Mouse (Mus musculus): ENCODE measurements at regions not wholly inside any gene's neighbourhood (a gene's known extent, or its start where the extent isn't known, plus 50 kb on each side); places are given as distances from the start of the nearest gene placed in this dataset.

DNA sequence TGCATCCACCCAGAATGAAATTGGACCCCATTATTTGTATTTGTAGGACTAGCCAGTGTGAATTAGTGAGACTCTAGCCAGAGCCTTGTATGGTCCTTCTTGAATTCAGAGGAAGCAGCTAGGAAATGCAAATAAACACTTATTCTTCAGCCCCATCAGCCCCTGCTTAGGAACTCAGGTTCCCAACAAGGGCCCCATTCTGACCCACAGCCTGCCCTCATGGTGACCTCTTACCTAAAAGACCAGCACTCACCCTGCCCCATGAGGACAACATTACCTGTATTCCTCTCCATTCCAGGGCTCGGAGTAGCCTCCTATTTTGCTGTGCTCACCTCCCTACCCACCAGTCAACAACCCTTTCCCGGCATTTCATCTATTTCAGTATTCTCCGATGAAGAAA, 283.6 kb upstream of the Noct start:
- DNase-seq, result peak; percentile 74

- DNase-seq, result peak; percentile 52
Observed at GRCm38 (mm10) chr3:50953456-50953855, 270.8 kb upstream of the Noct start.

- DNase-seq, result peak; percentile 8
Observed at GRCm38 (mm10) chr3:50970386-50970785, 253.9 kb upstream of the Noct start.

- peak; percentile 45 for DNase-seq
Observed at GRCm38 (mm10) chr3:50973081-50973480, 251.2 kb upstream of the Noct start.

- DNase-seq, result no peak
Observed at GRCm38 (mm10) chr3:50976141-50976780, 248.0 kb upstream of the Noct start.

- peak; percentile 22 for DNase-seq
Observed at GRCm38 (mm10) chr3:50976818-50977217, 247.4 kb upstream of the Noct start.

DNA sequence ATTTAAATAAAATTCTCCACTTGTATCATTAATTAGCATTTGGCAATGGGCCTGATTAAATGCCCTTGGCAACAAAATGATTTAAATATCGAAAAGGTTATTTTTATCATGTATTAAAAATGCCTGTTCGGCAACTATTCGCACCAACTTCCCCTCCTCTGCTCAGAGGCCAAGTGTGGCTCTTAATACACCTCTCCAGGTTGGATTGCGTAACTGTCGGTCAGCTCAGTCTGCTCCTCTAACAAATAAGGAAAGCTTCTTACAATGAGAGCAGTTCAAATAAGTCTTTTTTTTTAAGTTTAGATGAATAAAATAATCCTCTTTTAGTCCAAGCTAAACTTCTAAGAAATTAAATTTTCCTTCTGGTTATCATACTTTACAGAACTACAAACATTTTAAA, 245.6 kb upstream of the Noct start:
- peak; percentile 24 for DNase-seq

GRCm38 (mm10) chr3:50979592-50979991, 244.7 kb upstream of the Noct start:
- DNase-seq, result peak; percentile 36

- DNase-seq, result peak; percentile 54
Observed at GRCm38 (mm10) chr3:50981751-50982150, 242.5 kb upstream of the Noct start.

- peak; percentile 64 for DNase-seq
Observed at GRCm38 (mm10) chr3:50982649-50983048, 241.6 kb upstream of the Noct start.

DNA sequence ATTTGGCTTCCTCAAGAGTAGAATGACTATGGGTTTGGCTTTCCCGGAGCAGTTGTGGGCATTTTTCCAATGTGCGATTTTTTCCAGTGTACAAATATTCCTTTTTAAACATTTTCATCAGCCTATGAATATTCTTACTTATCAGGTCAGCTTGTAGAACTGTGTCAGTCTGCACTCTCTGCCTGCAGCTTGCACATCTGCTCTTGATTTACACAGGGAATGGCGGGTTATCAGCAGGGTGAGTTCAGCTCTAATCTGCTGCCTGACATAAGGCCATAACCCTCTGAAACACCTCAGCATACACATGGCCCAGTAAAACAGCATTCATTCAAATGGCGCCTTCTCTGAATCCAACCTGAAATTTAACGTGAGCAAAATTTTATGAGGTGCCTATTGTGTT, 241.1 kb upstream of the Noct start:
- peak; percentile 74 for DNase-seq

- peak; percentile 78 for DNase-seq
Observed at GRCm38 (mm10) chr3:50983962-50984765, 240.1 kb upstream of the Noct start.

DNA sequence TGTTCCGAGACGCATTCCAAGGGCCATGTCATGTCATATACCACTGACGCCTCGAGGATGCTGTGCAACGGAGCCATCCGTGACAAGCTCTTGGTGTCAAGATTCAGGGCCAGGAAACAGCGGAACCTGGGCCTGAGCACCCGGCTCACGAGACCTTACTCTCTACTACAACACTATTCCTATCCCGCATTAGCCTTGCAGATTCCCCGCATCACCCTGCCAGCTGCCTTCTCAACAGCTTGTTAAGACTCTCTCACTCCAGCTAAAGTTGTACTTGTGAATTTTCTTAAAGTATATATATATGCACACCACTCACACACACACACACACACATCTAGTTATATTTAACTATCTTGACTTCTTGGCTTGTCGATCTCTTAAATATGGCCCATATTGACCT, 236.4 kb upstream of the Noct start:
- peak; percentile 74 for DNase-seq

DNA sequence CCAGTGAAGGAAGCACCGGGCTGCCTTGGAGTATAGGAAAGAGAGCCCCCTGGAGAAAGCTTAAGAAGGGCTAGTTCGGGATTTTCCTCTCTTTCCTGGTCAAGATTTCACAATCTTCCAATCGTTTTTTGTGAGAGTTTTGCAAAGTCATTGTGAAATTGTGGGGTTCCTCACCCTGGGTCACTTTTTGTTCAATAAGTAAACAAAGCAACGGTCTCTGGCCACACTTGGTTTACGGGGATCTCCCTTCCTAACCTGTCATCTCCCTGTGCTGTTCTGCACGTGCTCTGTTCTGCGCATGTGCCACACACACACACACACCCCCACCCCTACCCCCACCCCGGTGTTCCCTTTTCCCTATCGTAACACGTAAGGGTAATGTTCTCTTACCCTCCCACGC, 233.4 kb upstream of the Noct start:
- peak; percentile 33 for DNase-seq

DNA sequence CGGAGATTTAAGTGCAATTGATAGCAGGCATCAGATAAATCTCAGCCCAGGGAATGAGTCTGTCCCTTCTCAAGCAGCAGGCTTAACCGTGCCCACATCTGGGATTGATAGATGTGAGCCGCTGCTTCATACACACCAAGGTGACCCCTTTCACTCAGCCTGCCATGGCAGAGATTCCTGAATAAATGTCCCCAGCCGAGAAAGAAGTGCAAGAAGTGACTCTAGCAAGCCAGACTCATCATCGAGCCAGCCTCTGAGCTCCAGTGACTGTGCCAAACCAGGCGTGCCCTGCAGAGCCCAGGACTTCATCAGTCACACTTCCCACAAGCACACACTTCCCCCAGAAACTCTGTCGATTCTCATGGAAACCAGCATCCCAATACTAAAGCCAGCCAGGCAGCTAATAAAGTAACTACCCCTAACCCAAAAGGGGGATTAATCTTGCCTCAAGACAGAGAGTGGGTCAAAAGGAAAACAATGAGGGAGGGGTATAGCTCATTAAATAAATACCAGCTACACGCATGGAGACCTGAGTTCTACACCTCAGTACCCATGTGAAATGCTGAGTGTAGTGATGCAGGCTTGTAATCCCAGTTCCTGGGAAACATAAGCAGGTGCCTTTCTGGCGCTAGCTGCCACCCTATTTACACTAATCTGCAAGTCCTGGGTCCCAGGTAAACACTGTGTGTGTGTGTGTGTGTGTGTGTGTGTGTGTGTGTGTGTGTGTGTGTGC, 231.5 kb upstream of the Noct start:
- no peak for DNase-seq

DNA sequence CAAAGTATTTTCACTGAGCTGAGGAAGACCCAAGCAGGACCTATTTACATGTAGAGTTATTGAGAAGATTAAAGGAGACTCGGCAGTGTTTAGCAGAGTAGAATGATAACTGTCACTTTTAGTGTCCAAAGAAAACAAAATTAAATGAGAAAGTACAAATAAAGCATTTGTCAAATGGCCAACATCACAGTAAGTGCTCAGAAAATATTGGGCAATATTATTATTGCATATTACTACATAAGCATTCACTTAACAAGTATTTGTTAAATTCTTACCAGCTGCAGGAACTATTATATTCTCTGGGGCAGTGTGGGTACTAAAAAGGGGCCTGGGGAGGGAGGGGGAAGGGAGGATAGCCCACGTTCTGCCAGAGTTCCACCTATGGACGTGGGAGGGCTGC, 224.5 kb upstream of the Noct start:
- DNase-seq, result no peak

DNA sequence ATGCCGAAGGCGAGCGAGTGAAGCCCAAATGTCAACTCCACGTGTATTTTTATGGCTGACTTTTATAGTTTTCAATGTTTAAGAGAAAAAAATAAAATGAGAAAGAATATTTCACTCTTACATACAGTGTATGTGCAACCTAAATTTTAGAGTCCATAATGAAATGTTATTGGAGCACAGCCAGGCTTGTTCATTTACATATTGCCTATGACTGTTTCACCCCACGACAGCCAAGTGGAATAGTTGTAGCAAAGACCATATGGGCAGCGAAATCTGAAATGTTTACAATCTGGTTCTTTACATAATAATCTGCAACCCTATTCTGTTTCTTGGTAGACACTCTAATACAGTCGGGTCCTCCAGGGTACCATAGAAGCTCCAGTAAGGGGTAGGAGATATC, 223.3 kb upstream of the Noct start:
- no peak for DNase-seq

DNA sequence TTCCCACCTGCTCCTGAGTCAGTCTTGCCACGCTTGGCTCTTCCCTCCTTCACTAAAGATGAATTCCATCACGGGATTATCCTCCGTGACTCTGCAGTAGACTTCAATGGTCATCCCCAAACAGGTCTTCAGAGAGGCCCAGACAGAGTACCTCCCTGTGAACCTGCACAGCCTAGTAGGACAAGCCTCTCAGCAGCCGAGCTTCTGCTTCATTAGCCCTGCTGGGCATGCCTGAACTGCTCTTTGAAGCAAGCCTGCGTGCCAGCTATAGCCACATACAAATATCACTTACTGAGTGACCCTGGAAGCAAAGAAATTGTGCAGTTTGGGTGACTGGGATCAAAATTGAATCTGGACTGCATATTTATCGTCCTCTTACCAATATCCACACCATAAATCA, 221.6 kb upstream of the Noct start:
- no peak for DNase-seq

GRCm38 (mm10) chr3:51003506-51004170, 220.6 kb upstream of the Noct start:
- no peak for DNase-seq

DNA sequence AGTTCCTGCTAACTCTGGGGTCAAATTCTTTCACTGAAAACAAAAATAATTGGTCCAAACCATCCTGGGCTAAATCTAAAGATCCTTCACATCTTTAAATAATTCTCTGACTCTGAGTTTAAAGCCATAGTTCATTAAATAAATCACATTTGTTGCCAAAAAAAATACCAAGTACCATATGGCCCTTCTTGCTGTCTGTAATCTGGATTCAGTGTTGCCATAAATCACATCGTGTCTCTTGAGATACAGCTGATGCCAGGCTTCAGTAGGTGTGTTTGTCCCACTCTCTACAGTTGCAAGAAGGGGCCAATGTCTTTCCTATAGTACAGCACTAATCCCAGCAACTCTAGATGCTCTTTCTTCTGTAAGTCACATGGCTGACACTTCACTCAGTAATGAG, 220.0 kb upstream of the Noct start:
- no peak for DNase-seq

GRCm38 (mm10) chr3:51009098-51009497, 215.1 kb upstream of the Noct start:
- no peak for DNase-seq

DNA sequence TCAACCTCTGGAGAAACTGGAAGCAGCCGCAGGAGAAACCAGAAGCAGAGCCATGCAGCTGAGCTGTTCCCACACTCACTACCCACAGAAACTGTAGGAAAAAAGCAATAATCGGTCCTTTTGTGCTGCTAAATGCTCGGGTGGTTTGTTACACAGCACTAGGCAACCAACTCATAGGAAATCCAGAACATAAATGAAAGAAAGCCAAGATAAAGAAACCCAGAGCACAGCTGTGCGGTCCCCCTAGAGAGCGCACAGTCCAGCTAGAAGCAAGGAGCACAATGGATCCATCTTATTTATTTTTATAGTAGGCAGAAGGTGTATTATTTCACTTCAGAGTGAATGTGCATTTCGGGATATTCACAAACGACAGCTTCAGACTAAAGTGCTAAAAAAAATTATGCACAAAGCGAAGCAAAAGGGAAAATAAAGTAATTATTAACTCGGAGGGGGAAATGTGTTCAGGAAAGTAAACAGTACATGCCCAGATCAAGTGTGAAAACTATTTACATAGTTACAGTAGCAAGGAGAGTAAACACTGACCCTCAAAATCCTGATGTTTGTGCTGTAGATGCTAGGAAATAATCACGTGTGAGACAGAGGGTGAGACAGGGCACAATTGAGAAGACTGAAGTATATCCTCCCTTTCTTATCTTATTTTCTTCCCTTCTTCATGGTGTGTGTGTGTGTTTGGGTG, 204.4 kb upstream of the Noct start:
- DNase-seq, result no peak

GRCm38 (mm10) chr3:51024655-51025054, 199.6 kb upstream of the Noct start:
- DNase-seq, result no peak

Measured in heart, adult 11 months (tissue).